Mouse (Mus musculus) neural tube, embryonic 14.5 days (tissue): Measurements from ENCODE around the gene Bcl3. TPM values are rescaled to one million over a fixed set of nuclear protein-coding genes. Genes with fewer than 3 reads are reported as not detected.

Source experiments
- ATAC-seq: fragments of 200-750 bp; cut with Nextera tagmentation; 2 replicates; pipeline ENCODE4 v1.8.0; 2017; ENCODE audit warnings: low read depth, mild to moderate bottlenecking, moderate TSS enrichment, moderate library complexity
- H3K27ac ChIP-seq: fragments of 300-500 bp; sonication (generic); 2 replicates; pipeline ENCODE4 v1.5.1; 2014; ENCODE audit warnings: low read depth, mild to moderate bottlenecking, control low read depth, low read length, moderate library complexity, mixed read lengths
- H3K27me3 ChIP-seq: fragments of 300-500 bp; sonication (generic); 2 replicates; pipeline ENCODE4 v1.6.1; 2014; ENCODE audit warnings: low read length; ENCODE audit not compliant: control insufficient read depth, insufficient read depth
- H3K36me3 ChIP-seq: fragments of 300-500 bp; sonication (generic); 2 replicates; pipeline ENCODE4 v1.6.1; 2014; ENCODE audit warnings: low read length, mixed read lengths; ENCODE audit not compliant: control insufficient read depth, insufficient read depth
- H3K4me1 ChIP-seq: fragments of 300-500 bp; sonication (generic); 2 replicates; pipeline ENCODE4 v1.6.1; 2014; ENCODE audit warnings: low read length; ENCODE audit not compliant: control insufficient read depth, insufficient read depth
- H3K4me2 ChIP-seq: fragments of 300-500 bp; sonication (generic); 2 replicates; pipeline ENCODE4 v1.6.1; 2014; ENCODE audit warnings: mild to moderate bottlenecking, low read depth, low read length, control low read depth
- H3K4me3 ChIP-seq: fragments of 300-500 bp; sonication (generic); 2 replicates; pipeline ENCODE4 v1.5.1; 2014; ENCODE audit warnings: low read depth, low read length, control low read depth, mixed read lengths
- H3K9ac ChIP-seq: fragments of 300-500 bp; sonication (generic); replicated peaks from 2 replicates; pipeline ENCODE4 v1.6.1; 2014; ENCODE audit warnings: low read depth, mild to moderate bottlenecking, control low read depth, low read length, mixed read lengths
- H3K9me3 ChIP-seq: fragments of 300-500 bp; sonication (generic); 2 replicates; pipeline ENCODE4 v1.6.1; 2016; ENCODE audit warnings: low read length; ENCODE audit not compliant: control insufficient read depth
- WGBS: fragments of 180-500 bp; shearing (Covaris S2); extraction: QIAGEN DNeasy Blood & Tissue Kit; methylation state at CpG from one replicate; pipeline ENCODE4 v1.1.7; 2014; 5-methylcytosine and 5-hydroxymethylcytosine counted together
- polyA plus RNA-seq: library from polyadenylated mRNA; unstranded; fragments of >200 nt; fragmentation: Nextera tagmentation; extraction: Ambion mirVana; gene quantifications from 2 replicates; pipeline ENCODE4 v1.2.1, GENCODE M21; 2014

Bcl3 gene
- polyA plus RNA-seq, 1 experiment from 2014 or later: 0.24 TPM

- Histone ChIP-seq H3K27ac (no peak overlapping the region), H3K9me3 (no peaks in the 10 kb centered on the region), H3K4me3 (no peak overlapping the region), H3K27me3 (no peaks in the 10 kb centered on the region), H3K4me2 (no peak overlapping the region), H3K36me3 (no peaks in the 10 kb centered on the region), H3K4me1 (no peaks in the 10 kb centered on the region), H3K9ac (no peak overlapping the region)
- WGBS: 79% methylated on average over 21 of the region's 21 CpGs
- no peak for ATAC-seq
Measured at GRCm38 (mm10) chr7:19841686-19842413, 19.3 kb upstream of the Bcl3 start.

DNA sequence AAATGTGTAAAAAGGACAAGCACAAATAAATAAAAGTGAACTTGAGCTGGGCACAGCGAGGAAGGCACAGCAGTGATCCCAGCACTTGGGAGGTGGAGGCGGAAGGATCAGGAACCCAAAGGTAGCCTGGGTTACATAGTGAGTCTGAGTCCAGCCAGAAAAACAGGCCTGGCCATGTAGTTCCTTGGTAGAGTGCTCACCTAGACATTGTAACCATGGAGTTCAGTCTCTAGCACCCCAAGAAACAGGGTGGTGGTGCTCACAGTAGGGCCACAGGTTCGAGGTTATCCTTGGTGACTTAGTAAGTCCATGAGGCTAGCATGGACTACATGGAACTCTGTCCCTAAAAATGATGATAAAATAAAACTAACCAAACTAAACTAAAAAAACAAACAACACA lies 18.4 kb upstream of the Bcl3 start:
- H3K9me3 ChIP-seq: no peaks in the 10 kb centered on the region
- WGBS: 85% methylated on average over 3 of the region's 3 CpGs
- no peak overlapping the region for H3K27ac ChIP-seq
- no peak overlapping the region for H3K9ac ChIP-seq
- no peaks in the 10 kb centered on the region for H3K4me1 ChIP-seq
- no peak overlapping the region for H3K4me3 ChIP-seq
- no peaks in the 10 kb centered on the region for H3K27me3 ChIP-seq
- H3K36me3 ChIP-seq: no peaks in the 10 kb centered on the region
- H3K4me2 ChIP-seq: no peak overlapping the region
- ATAC-seq: no peak

GRCm38 (mm10) chr7:19840371-19840770 lies 17.8 kb upstream of the Bcl3 start:
- H3K9ac ChIP-seq: no peak overlapping the region
- WGBS: 80% methylated on average over 4 of the region's 4 CpGs
- no peak overlapping the region for H3K27ac ChIP-seq
- no peak for ATAC-seq
- H3K4me3 ChIP-seq: no peak overlapping the region
- H3K9me3 ChIP-seq: no peaks in the 10 kb centered on the region
- no peaks in the 10 kb centered on the region for H3K27me3 ChIP-seq
- H3K4me2 ChIP-seq: no peak overlapping the region
- H3K36me3 ChIP-seq: no peaks in the 10 kb centered on the region
- H3K4me1 ChIP-seq: no peaks in the 10 kb centered on the region

GRCm38 (mm10) chr7:19836843-19837242 lies 14.3 kb upstream of the Bcl3 start:
- Histone ChIP-seq H3K9me3 (no peaks in the 10 kb centered on the region), H3K27me3 (no peaks in the 10 kb centered on the region), H3K9ac (no peak overlapping the region), H3K4me3 (no peak overlapping the region), H3K36me3 (no peaks in the 10 kb centered on the region), H3K4me2 (no peak overlapping the region), H3K4me1 (no peaks in the 10 kb centered on the region), H3K27ac (no peak overlapping the region)
- ATAC-seq: no peak
- 70% methylated on average over 3 of the region's 3 CpGs for WGBS

- no peak overlapping the region for H3K9ac ChIP-seq
- H3K4me3 ChIP-seq: no peak overlapping the region
- H3K9me3 ChIP-seq: no peaks in the 10 kb centered on the region
- no peaks in the 10 kb centered on the region for H3K36me3 ChIP-seq
- no peaks in the 10 kb centered on the region for H3K4me1 ChIP-seq
- no peak overlapping the region for H3K27ac ChIP-seq
- ATAC-seq: no peak
- H3K27me3 ChIP-seq: no peaks in the 10 kb centered on the region
- no peak overlapping the region for H3K4me2 ChIP-seq
- 67% methylated on average over 3 of the region's 3 CpGs for WGBS
Measured at GRCm38 (mm10) chr7:19834055-19834454, 11.5 kb upstream of the Bcl3 start.

DNA sequence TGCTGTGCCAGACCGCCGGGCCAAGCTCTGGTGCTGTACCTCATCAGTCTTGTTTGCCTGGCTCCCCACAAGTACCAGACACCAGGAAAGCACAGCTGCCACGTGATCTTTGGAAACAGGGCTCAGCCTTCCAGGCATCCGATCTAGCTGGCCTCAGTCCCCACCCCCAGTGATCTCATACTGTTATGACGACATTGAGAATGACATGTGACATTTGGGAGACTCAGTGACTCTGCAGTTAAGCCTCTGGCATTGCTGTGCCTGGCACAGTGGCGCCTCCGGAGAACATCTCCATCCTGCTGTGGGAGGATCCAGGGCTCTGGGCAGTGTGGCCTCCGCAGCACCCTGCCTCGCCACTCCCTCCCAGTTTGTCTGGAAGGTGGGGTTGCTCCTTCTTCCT lies 9.3 kb upstream of the Bcl3 start:
- Histone ChIP-seq H3K36me3 (no peaks in the 10 kb centered on the region), H3K9me3 (no peaks in the 10 kb centered on the region), H3K4me1 (no peaks in the 10 kb centered on the region), H3K4me2 (no peak overlapping the region), H3K27me3 (no peaks in the 10 kb centered on the region), H3K4me3 (no peak overlapping the region), H3K9ac (no peak overlapping the region), H3K27ac (no peak overlapping the region)
- WGBS: 54% methylated on average over 9 of the region's 9 CpGs
- no peak for ATAC-seq

- 32% methylated on average over 13 of the region's 13 CpGs for WGBS
- no peak overlapping the region for H3K4me2 ChIP-seq
- no peak for ATAC-seq
Measured at GRCm38 (mm10) chr7:19830682-19831156, 8.1 kb upstream of the Bcl3 start.

GRCm38 (mm10) chr7:19829694-19830093 lies 7.1 kb upstream of the Bcl3 start:
- Histone ChIP-seq H3K36me3 (no peaks in the 10 kb centered on the region), H3K9ac (no peak overlapping the region), H3K4me1 (no peaks in the 10 kb centered on the region), H3K4me2 (no peak overlapping the region), H3K9me3 (no peaks in the 10 kb centered on the region), H3K27me3 (no peaks in the 10 kb centered on the region), H3K27ac (no peak overlapping the region), H3K4me3 (no peak overlapping the region)
- ATAC-seq: no peak
- 91% methylated on average over 3 of the region's 3 CpGs for WGBS

More at GRCm38 (mm10) chr7:19830682-19831156, 8.1 kb upstream of the Bcl3 start:
- no peaks in the 10 kb centered on the region for H3K36me3 ChIP-seq
- no peaks in the 10 kb centered on the region for H3K4me1 ChIP-seq
- no peaks in the 10 kb centered on the region for H3K9me3 ChIP-seq
- no peak overlapping the region for H3K9ac ChIP-seq
- H3K27ac ChIP-seq: no peak overlapping the region
- no peaks in the 10 kb centered on the region for H3K27me3 ChIP-seq
- no peak overlapping the region for H3K4me3 ChIP-seq

GRCm38 (mm10) chr7:19826756-19827155 lies 4.2 kb upstream of the Bcl3 start:
- no peak overlapping the region for H3K9ac ChIP-seq
- H3K36me3 ChIP-seq: no peaks in the 10 kb centered on the region
- H3K4me1 ChIP-seq: peaks cover 3% of the 10 kb centered on the region; the same call in 1 of the 2 replicates
- no peak overlapping the region for H3K4me3 ChIP-seq
- no peak overlapping the region for H3K4me2 ChIP-seq
- peaks cover 15% of the 10 kb centered on the region for H3K27me3 ChIP-seq
- 38% methylated on average over 6 of the region's 6 CpGs for WGBS
- no peak for ATAC-seq
- no peak overlapping the region for H3K27ac ChIP-seq
- H3K9me3 ChIP-seq: no peaks in the 10 kb centered on the region
